Mouse (Mus musculus) retina, adult 2 months (tissue): ENCODE data around the gene Sebox.
A peak's percentile ranks its signal among the peaks of the same experiment; 100 is the strongest.
"Not testable (repeated sequence)": the region's sequence is repeated elsewhere in the genome, so short reads cannot be mapped to it uniquely, and the experiment has no call there.

ENCODE experiments used
- DNase-seq: peaks from one replicate; pipeline ENCODE4 v3.0.0-alpha.2; 2012; ENCODE audit warnings: low read depth, low spot score

Gene Sebox

DNA sequence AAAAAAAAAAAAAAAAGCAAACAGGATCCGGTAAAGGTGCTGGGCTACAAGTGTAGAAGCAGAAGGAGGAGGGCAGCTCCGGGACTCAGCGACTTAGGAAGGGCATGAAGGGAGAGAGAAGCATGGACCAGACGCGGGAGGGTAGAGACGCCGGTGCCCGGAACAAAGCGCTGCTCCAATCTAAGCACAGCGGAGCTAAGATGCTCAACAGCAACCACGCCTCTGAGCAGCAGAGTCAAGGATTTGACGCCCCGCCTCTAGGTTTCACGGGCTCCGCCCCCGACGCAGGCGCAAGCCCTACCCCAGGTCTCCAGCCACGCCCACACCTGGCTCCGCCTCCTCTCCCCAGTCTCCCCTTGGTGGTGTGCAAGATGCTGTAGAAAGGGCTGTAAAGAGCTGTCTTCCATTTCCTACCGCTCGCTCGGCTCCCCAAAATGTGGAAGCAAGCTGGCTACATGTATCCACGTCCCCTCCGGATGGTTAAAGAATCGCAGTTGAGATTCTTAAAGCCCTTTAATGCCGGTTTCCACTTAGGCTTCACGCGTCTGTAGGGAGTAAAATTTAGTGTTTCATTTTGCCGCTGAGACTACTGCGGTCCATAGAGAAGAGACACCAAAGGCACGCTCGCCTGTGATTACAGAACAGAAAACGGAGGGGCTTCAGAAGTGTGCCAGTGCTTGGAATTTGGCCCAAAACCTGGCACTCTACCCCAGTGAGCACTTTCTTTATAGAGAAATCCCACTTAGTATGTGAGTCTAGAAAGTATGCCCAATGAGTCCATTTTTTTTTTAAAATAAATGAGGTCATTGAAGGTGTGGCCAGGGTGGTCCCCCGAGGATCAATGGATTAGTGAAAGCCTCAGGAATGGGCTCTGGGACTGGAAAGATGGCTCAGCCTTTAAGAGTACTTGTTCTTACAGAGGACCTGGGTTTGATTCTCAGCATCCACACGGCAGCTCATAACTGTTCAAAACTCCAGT lies 5.4 kb upstream of the Sebox start, which contains the start of gene Sarm1:
Gene Sarm1, minus strand, starts transcription at position 211 of the 979 bp plus-strand sequence.
- DNase-seq: peak; percentile 94

- DNase-seq: peak; percentile 84
Observed at GRCm38 (mm10) chr11:78499004-78499403, 4.2 kb upstream of the Sebox start, which contains the start of gene Vtn. Gene Vtn (plus strand): TSS chr11:78499091.

GRCm38 (mm10) chr11:78499543-78499942 lies 3.7 kb upstream of the Sebox start:
- peak; percentile 47 for DNase-seq

- DNase-seq: no peak
Observed at GRCm38 (mm10) chr11:78500623-78501202, 2.5 kb upstream of the Sebox start.

GRCm38 (mm10) chr11:78501529-78501928 lies 1.7 kb upstream of the Sebox start:
- no peak for DNase-seq

- no peak for DNase-seq
Observed at GRCm38 (mm10) chr11:78505430-78505829, 2.2 kb downstream of the Sebox start.

DNA sequence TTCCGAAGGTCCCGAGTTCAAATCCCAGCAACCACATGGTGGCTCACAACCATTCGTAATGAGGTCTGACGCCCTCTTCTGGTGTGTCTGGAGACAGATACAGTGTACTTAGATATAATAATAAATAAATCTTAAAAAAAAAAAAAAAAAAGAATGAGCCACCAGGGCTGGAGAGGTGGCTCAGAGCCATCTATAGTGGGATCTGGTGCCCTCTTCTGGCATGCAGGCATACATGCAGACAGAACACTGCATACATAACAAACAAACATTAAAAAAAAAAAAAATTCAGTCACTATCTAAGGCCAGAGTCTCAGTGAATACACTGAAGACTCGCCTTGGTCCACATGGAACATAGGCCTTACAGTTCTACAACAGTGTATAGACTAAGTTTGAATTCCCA lies 5.9 kb downstream of the Sebox start:
- DNase-seq: no peak

- DNase-seq: peak; percentile 88
Observed at GRCm38 (mm10) chr11:78512025-78512957, 9.0 kb downstream of the Sebox start, which contains the start of the genes Tmem199 and Poldip2. Gene Tmem199 (minus strand): TSS chr11:78512172. Gene Poldip2 (plus strand): TSS chr11:78512193.

DNA sequence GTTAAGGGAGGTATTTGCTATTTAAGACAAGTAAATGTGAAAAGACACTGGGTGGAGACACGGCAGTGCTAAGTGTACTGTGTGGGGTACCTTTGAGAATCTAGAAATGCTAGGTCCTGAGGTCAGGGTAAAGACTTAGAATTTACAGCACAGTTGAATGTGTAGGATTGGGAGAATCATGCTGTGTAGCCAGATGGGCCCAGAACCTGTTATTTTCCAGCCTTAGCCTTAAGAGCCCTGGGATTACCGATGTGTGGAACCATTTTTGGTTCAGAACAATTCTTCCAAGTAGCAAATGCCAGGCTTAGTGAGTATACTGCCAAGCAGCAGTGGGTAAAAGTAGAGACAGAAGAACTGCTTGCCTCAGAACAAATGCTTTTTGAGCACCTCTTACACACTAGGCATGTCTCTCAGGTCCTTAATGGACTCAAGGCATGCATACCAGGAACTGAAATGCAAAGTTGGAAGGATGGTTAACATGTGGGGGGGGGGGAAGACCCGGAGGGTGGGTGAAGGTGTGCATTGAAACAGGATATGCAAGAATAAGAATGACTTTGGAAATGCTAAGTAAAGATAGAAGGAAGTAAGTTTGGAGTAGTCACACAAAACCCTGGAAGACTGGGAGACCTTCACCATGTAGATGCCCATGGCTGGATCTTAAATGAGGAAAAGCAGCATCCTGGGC lies 10.0 kb downstream of the Sebox start:
- no peak for DNase-seq

DNA sequence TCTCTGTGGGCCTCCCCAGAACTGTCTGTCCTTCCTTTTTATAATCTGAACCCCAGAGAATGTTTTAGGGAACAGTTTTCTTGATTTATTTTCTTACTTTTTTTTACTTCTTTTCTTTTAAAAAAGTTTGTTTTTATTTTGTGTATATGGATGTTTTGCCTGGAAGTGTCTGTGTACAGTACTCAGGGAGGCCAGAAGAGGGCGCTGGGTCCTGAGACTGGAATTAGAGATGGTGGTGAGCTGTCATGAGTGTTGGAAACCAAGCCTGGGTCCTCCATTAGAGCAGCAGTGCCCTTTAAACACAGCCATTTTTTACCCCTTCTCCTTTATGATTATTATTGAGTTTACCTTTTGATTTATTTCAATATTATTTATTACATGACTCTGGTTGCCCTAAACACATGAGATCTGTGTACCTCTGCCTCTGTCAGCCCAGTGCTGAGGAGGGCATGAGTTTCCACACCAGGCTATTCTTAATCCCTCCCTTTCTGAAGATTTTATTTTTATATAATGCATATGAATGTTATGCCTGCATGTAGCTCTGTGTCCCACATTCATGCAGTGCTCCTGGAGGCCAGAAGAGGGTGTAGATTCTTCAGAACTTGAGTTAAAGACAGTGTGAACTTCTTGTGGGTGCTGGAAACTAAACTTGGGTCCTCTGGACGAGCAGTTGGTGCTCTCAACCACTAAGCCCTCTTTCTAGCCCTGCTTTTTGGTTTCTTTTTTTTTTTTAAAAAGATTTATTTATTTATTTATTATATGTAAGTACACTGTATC lies 12.5 kb downstream of the Sebox start:
- no peak for DNase-seq

DNA sequence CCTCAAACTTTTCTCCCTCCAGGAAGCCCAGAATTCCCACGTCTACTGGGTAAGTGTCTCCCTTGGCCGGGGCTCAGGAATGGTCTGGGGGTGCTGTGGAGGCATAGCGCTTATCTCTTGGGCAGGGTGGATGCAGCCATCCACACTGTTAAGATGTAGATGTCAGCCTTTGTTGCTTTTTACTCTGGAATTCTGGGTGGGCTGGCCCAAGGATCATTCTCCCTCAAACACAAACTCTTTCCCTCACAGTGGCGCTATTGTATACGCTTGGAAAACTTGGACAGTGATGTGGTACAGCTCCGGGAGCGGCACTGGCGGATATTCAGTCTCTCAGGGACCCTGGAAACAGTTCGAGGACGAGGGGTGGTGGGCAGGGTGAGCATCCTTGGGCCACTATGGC lies 15.7 kb downstream of the Sebox start:
- DNase-seq: no peak

- DNase-seq: no peak
Observed at GRCm38 (mm10) chr11:78521880-78522279, 18.6 kb downstream of the Sebox start.

DNA sequence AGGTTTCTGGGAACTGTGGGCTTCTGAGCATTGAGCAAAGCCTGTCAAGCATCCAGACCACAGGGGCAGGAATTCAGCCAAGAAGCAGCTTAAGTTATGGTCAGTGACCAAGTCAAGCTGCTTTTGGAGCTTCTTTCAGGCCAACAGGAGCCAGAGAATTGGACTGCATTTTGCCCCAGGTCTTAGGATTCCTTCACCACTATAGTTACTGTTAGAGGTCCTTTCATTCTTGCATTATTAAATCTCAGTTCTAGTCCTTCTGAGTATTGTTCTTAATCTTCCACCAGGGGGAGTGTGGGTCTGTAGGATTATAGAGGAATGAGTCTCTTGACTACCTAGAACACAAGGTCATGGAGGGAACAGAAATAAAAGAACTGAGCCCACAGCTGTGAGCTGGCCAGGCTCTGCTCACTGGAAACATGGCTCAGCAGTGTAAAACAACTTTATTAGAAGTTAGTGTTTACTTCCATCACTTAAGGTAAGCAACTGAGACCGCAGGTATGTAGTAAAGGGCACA lies 19.3 kb downstream of the Sebox start:
- DNase-seq: no peak

GRCm38 (mm10) chr11:78523241-78523955 lies 20.2 kb downstream of the Sebox start:
- DNase-seq: no peak

DNA sequence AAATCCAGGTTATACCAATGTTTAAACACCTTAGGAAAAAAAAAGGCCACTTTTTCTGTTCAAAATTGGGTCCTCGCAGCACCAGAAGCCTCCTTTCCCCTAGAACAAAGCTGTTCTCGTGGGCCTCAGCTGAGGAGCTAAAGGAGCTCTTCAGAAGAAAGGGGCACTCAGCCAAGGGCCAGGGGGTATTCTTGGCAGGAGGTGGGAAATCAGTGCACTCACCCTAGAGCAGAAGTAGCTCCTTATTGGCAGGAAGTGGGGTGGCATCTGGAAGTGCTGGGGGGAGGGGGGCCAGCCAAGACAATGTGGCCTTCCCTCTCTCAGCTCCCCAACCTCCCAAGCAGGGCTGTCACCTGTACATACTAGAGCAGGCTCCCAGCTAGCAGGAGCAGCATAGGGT lies 21.6 kb downstream of the Sebox start:
- no peak for DNase-seq

GRCm38 (mm10) chr11:78528714-78529113 lies 25.5 kb downstream of the Sebox start:
- DNase-seq: no peak

DNA sequence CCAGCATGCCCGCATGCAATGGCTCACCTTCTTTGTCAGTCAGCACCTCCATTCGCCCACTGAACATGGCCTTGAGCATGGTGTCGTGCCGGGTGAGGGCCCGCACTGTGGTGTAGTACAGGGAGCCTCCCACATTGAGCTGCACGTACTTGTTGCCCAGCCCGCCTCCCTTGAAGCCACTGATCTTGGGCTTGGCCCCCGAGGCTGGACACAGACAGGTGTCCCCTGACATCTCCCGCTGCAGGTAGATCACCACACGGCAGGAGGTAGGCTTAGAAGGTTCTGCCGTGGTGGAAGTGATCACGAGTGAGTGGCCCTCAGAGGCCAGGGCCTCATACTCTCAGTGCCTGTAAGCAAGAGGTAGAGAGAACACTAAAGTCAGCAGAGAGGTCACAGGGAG lies 26.8 kb downstream of the Sebox start:
- no peak for DNase-seq

- no peak for DNase-seq
Observed at GRCm38 (mm10) chr11:78531046-78531445, 27.8 kb downstream of the Sebox start.

DNA sequence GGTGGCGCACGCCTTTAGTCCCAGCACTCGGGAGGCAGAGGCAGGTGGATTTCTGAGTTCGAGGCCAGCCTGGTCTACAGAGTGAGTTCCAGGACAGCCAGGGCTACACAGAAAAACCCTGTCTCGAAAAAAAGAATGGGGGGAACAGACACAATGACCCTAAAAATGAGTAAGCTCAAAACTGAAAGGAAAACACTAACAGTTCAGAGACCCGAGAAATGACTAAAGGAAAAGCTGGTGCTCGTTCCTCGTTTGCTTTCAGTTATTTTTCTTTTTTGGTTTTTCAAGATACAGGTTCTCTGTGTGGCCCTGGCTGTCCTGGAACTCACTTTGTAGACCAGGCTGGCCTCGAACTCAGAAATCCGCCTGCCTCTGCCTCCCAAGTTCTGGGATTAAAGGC lies 28.3 kb downstream of the Sebox start:
- DNase-seq: not testable (repeated sequence)
